Mouse (Mus musculus): Measurements from ENCODE around the gene Zfhx3.
A peak's percentile ranks its signal among the peaks of the same experiment; 100 is the strongest.

The Zfhx3 gene

DNA sequence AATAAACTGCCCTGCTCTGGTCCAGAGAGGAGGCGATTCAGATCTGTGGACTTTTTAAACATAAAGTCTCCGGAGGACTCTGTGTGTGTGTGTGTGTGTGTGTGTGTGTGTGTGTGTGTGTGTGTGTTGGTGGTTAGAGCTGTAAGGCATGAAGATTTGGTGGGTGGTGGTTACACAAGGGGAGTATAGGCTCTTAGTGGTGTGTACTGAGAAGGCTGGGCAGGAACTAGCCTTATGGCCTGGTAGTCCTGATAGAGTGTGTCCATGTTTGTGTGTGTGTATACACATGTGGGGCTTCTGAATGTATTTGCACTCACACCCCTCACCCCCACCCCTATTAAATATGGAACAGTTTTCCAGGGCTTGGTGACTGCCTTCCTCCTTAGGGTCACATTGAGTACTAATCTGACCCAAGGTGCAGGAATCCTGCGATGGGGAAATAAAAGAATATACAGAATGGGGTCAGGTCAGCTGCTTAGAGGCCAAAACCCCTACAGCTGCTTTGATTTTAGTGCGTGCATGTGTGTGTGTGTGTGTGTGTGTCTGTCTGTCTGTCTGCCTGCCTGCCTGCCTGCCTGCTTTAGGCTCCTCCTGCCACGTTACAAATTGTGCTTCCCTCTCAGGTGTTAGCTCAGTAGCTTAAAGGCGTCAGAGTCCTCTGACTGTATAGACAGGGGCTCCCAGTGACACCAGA is 764.6 kb downstream of the Zfhx3 start:
- peak; percentile 54 for DNase-seq

DNA sequence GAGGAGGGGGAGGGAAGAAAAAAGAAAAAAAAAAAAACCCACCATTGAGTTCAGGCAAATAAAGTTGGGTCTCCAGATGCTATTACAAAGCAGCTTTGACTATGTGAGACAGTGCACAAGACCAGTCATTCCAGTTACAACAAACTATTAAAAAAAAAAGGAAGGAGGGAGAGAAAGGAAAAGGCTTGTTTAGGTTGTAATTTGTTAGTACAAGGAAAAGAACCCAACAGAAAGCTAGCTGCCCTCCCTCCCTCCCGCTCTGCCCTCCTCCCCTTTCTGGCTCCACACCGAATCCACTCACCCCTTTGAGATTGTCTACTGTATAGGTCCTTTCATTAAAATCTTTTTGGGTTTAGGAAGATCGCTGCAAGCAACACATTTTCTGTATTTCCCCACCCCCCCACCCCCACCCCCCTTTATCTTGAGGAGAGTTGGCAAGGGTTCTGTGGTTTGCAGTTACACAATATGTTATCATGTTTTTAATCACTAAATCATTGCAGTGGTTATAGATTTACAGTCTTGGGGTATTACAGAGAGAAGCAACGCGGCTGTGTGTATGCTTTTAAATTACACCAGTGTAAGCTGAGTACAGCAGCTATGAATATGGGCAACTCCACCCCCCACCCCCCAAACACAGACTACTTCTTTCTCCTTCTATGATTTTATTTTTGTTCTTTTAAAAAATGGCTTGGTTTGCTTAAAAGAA is 765.3 kb downstream of the Zfhx3 start:
- no peak for DNase-seq

DNA sequence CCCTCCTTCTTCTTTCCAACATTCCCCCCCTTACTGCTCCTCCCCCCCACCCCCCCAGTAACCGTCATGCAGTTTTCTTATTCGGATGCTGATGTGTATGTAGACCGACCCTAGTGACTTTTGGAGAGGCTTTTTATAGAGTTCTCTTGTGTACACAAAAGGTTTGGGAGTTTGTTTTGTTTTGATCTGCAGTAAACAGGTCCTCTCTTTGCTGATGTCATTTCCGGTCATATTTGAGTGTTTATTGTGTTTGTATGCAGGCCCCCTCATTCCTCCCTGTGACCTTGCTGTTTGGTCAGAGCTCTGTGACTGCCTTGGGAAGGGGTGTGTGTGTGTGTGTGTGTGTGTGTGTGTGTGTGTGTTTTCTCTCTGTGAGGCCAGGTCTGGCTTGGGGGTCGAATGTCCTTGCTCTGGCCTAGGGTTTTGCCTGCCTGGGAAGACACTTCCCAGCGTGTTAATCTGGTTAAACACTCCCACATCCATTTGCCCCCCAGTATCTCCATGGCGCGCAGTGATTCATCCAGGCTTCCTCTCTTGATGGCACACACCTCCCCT is 766.5 kb downstream of the Zfhx3 start:
- DNase-seq, result peak; percentile 53

DNA sequence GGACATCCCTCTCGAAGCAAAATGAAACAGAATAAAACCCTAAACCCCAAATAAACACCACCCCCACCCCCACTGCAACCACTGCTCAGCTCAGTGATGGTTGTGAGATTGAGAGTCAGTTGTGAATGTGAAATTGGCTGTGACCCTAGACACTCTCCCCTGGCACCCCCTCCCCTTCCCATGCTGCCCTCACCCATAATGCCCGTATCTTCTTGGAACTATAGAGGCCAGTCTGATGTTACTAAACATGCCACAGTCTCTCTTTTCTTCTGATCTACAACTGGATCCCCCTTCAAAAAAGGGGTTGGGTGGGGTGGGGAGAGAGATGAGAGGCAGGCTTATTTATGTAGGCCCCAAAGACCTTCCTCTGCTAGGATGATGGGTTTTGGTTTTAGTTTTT is 767.0 kb downstream of the Zfhx3 start:
- DNase-seq, result no peak

DNA sequence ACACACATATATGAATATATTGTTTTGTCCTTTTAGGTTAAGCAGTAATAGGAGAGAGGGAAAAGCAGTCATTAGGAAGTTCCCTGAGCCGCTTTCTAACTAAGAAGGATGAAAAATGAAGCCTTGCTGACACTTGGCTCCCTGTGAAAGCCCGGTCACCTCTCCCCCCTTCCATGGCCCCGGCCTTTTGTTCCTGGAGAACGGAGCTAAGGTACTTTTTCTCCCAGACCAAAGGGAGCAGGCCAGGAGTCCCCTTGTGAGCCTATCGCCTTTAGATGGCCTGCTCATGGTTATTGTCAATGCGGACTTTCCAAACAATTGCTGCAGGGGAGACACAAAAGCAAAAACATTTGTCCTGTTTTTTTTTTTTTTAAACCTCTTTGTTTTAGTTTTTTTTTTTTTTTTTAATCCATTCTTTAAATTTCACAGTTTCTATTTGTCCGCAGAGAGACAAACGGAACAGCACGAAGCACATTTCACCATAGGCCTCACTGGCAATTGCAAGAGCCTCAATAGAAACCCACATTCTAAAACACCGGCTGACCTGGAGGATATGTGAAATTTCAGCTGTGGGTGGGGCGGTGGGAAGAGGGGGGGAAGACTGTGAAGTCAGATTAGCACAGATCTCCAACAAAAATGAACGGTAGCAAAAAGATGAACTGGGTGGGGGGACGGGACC is 767.6 kb downstream of the Zfhx3 start:
- no peak for DNase-seq

DNA sequence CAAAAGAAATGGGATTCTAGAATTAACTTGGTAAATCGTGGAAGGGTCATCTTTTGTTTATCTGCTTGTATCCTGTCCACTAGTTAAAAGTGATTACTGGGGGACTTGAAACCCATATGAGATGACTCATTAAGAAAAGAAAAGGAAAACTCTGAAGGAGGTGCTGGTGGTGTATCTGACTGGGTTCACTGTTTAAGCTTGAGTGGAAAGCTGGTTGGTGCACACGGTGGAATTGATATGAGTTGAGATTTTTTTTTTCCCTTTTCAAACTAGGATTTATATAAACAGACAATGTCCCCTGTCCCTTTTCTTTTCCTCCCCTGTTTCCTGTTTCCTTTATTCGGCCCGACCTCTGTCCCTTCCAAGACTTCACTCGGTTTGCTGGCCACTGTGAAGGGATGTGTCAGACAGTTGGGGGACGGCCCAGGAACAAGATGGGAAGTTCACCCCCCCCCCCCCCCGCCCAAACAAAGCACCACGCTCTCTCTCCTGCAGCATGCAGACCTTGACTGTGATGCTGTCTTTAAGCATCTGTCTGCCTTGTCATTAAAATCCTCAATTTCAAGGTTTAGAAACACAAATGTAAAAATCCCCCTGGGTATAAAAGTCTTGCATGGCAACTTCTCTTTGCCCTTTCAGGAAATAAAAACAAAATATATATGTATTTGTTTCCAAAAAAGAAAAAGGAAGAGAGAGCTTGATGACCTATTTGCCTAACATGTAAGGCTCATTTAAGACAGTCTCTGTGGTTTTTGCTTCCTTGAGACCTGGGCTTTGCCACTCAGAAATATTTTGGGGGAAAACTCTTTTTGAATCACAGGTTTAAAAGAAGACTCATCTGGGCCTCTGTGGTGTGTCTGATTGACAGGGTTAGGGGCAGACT is 768.4 kb downstream of the Zfhx3 start:
- DNase-seq, result peak; percentile 56

DNA sequence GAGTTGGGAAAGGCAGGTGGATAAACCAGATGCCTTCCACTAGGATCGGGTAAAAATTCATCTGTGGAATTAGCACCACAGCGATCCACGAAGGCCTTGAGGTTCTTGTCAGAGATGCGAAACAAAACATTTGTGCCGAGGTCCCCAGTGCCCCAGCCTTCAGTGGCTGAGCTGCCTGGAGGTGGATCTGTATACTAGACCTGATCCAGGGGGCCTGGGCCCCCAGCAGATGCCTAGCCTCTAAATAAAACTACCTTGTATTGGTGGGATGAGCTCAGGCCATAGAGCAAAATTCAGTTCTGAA is 769.0 kb downstream of the Zfhx3 start:
- DNase-seq, result no peak

DNA sequence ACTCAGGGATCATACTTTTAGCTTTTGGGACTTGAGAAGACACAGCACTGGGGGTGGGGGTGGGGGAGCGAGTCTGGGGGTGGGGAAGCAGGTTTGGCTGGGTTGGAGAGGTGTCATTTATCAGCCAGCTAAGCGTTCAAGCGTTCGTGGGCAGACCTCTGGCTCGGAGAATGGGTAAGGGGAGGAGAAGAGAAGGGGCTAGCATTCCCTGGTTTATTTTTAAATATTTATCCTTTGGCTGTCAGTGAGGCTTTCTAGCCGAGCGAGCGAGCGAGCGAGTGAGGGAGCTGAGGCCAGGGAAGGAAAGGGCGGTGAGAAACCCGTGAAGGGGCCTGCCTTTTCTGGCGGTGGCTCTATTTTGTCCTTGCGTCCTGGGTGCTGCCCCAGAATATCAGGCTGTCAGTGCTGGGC is 769.6 kb downstream of the Zfhx3 start:
- DNase-seq, result peak; percentile 46

DNA sequence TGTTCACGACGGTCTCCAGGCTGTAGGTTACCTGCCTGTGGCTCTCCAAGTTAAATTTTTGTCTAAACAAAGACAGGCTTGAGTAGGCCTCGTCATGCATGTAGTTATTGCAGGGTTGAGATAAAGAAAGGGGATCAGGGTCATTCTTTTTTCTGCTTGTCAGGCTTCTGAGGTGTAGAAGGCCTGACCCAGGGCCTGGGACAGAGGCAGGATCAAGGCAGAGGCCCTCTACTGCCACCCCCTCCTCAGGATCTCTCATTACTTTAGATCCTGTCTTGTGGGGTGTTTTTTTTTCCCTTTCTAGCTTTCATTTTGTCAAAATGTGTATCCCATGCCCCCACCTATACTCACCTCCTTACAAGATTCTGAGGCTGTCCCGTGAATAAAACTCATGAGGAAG is 770.2 kb downstream of the Zfhx3 start:
- no peak for DNase-seq

DNA sequence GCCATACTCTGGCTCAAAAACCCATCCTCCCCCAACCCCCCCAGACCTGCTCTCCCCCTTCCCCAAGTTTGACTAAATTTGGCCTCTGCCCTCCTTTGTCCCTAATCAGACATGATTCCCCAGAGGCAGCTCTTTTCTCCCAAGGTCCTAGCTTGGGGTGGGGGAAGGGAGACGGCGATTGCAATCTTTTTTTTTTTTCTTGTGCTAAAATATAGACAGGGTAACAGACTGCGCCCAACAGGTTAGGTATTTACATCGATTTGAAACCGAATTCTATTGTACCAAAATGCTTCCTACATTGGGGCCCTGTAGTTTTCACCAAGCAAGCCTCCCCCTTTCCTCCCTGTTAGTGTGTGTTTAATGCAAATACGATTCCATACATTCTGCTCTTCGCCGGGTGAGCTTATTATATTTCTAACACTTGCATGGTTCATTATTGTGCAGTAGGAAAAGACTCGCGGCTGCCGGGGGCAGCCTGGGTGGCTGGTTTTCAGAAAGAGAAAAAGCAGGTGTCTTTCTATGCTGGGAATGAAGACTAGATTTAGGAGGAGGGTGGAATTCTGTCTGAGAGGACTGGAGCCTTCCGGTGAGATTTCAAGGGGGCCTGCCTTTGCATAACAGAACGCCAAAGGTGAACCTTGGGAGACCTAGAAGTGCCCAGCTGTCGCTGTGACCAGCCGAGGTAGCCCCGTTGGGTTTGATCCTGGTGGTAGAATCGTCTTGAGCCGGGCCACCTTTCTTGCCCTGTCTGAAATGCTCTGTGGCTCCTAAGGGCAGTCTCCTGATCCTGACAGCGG is 771.1 kb downstream of the Zfhx3 start:
- DNase-seq, result no peak

DNA sequence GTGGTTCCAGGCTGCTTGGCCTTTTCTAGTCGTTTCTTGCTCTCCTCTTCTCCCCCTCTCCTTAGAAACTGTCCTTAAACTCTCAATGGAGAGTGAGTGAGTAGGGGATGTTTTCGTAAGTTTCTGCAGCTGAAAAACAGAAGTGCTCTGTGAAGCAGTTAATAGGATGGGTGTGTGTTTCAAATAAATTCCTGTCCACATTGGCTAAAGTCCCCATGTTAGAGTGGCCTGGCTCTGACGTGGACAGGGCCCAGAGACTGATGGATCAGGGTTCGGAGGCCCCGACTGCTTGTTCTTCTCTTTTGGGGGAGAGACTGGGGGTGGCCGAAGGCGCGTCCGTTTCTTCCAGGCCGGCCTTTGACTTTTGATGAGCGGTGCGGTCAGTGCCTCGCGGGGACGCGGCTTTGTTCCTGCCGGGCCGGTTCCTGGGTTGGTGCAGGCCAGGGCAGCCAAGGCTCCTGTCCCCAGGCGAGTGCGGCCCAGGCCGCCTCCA is 771.7 kb downstream of the Zfhx3 start:
- peak; percentile 57 for DNase-seq

DNA sequence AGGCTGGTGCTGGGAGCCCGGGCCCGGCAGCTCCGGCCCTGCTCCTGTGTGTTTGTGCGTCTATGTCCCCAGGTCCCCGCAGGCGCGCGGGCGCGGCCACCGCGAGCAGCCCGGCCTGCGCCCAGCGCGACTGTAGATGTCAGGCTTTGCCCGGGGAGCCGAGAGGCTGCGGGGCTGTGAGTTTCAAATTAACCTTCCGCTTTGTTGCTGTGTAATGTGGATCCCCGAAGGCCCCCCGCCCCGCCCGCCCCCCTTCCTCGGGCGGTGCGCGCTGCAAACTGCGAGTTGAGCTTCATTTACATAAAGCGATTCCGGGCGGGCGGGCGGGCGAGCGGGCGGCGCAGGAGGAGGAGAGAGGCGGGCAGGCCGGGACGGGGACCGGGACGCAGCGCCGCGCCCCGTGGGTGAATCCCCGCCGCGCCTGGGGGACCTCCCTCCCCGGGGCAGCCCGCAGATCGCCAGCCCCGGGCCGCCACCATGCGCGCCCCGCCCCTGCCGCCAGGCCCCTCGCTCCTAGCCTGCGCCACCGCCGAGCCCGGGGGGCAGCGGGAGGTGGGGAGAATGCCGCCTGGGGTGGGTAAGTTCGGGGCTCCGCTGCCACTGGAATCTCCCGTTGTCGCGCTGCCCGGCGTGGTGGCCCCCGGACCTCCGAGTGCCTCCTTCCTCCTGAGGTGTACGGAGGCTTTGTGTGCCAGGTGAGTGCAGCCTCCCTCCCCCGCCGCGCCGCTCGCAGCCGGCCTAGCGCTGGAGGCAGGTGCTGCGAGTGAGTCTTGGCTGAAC is 772.4 kb downstream of the Zfhx3 start:
- DNase-seq, result peak; percentile 74

DNA sequence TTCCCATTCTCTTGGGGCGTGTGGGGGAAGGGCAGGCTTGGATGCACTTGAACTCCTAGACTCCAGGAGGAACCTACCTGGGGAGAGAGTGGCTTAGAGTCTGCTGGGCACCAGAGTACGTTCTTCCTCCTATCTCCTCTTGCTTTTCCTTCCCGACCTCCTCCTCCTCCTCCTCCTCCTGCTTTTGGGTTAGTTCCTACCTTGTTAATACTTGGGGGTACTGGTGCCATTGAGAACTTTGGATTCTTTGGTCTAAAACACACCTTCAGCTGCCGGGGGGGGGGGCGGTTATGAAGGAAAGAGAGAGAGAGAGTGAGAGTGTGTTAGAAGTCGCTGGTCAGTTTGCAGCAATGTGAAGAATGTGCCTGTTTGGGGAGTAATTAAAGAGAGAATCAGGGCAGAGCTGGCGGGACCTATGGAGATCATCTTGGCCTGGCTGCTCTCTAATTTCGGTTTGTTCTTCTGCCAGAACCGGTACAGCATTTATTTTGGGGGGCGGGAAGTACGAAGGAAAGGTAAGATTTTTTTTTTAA is 773.0 kb downstream of the Zfhx3 start:
- peak; percentile 71 for DNase-seq

DNA sequence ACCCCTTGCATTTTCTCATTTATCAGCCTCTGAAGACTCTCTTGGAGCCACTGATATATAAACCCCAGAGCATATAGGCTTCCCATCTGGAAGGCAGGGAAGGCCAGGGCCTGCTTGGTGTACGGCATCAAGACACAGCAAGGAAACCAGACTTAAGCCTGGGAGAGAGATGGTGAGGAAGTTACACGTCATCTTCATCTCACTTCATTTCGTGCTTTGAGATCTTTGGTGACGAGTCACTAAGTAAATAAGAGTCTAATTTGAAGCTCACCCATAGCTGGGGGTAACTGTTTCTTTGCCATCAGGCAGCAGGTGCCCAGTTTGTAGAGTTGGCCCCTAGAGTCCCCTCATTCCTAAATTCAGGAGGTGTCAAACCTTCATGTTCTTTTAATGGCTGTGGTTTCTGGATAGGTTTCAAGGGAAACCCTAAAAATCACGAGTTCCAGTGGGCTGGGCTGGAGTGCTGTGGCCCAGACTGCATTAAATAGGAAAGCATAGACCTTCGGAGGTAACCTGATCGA is 773.9 kb downstream of the Zfhx3 start:
- DNase-seq, result no peak

DNA sequence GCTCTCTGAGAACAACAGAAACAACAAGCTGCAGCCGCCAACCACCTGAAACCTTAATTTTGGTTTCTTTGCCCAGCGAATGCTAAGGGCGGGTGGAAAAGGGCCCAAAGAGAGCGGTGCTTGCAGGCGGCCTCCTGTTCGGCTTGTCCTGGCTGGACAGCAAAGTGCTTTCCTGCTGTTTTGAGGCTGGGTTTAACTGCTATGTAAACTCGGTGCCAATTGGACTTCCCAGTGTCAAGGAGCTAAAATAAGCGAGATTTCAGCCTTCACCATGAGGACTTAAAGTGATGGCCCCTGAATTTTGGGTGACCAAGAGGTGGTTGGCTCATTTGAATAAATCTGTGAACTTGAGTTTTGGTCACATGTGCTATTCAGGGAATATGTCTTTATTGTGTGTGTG is 775.1 kb downstream of the Zfhx3 start:
- no peak for DNase-seq

DNA sequence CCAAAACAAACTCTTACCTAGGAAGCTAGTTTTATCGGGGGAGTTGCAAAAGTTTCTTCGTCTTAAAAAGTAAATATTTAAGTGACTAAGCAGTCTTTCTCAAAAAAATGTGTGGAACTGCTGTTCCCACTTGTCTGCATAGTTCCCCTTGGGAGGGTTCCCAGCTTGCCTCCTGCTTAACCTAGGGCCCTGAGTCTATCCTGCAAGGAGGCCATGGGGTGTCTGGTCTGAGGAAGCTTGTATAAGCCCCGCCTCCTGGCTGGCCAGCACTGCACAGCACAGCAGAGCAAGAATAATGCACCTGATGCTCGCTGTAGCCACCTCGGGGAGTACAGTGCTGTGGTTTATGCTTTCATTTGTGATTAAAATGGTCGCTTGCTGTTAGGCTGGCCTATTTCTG is 775.6 kb downstream of the Zfhx3 start:
- DNase-seq, result peak; percentile 37

DNA sequence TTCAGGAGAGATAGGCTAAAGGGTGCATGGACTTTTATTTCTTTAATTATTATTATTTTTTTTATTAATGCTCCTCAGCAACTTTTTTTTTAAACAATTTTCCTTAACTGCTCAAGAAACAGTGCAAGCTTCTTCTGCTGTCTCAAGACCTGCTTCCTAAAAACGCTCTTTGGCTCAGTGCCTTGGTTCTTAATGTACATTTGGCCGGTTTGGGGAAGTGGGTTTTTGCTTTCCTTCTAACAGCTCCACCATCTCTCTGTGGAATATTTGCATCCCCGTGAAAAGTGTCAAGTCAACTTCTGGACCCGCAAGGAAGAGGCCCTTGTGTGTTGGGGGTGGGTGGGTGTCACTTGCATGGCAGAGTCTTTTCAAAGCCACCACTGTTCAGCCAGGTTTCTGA is 778.4 kb downstream of the Zfhx3 start:
- no peak for DNase-seq

DNA sequence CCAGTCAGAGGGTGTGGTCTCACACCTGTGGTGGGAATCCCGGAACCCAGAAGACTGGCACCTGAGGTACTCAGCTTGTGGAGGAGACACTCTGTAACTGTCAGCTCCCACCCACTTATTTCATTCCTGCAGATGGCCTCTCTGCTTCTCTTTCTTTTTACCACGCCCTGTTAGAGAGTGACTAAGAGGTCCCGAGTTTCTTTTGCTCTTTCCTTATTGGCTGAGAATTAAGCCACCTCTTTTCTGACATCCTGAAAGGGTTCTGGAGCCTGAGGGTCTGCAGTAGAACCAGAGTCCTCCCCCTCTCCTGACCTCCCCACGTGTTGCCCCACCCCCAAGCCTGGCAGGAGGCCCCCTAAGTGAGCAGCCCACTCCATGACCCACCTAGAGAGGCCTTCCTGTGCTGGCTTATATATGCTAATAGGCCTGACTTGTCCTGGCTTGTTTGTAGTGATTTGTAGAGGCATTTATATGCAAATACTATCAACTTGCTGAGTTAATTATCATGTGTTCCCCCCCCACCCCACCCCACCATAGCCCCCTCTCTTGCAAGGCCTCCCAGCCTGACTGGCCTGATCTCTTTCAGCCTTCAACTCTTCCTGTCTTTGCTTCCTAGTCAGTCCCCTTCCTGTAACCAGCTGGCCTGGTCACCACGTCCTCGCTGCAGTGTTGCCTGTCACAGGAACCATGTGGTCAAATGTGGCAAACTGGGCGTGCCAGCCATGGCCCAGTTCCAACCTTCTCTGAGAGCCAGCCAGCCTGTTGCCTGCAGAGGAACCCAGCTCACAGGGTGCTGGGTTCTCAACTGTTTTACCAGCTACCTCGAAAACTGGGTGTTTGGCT is 780.4 kb downstream of the Zfhx3 start:
- peak; percentile 84 for DNase-seq

DNA sequence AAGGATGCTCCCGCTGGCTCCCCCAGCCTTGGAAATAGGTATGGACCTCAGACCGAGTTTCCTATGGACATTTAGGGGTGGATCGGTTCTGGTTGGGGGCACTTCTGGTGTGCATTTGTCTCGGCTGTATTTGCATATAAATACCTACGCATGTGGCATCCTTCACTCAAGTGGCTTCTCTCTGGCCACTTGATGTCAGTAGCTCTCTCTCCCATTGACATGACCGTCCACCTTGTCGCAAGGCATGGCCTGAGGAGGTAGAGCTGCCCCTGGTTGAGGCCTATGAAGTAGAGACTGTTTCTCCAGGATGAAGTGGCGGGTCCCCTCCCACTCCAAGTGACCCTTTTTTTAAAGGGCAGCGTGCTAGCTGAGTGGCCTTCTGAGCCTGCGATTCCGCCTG is 781.2 kb downstream of the Zfhx3 start:
- no peak for DNase-seq
